In genomic region chr11:61143564-61144469, GRCm38 (mm10) we compare ENCODE assay signal across 7 mouse cellular contexts. TPM values are rescaled to one million over a fixed set of nuclear protein-coding genes. Genes with fewer than 3 reads are reported as not detected.
A peak's percentile ranks its signal among the peaks of the same experiment; 100 is the strongest.
DNase-seq lines count a peak whose midpoint lies in the region; ATAC-seq and TF ChIP-seq lines count a peak whose summit lies in the region.

No protein-coding gene starts in this region.

- no peak overlapping the region for H3K27ac ChIP-seq in midbrain, embryonic 11.5 days (ENCODE audit: low read depth, low read length)
- no peak overlapping the region for H3K27ac ChIP-seq in midbrain, postnatal 0 days (ENCODE audit: low read depth, low read length)
- no peak overlapping the region for H3K27ac ChIP-seq in forebrain, embryonic 13.5 days

- 75% methylated on average over 7 of the region's 7 CpGs for WGBS in midbrain, embryonic 11.5 days
- WGBS in midbrain, postnatal 0 days = 72% methylated on average over 7 of the region's 7 CpGs
- 77% methylated on average over 7 of the region's 7 CpGs for WGBS in forebrain, embryonic 13.5 days

- H3K4me1 ChIP-seq in midbrain, embryonic 11.5 days (ENCODE audit: control insufficient read depth, insufficient read depth, low read length) = no peaks in the 10 kb centered on the region; the same call in 1 of the 2 replicates
- peaks cover 6% of the 10 kb centered on the region; the same call in 1 of the 2 replicates for H3K4me1 ChIP-seq in midbrain, postnatal 0 days (ENCODE audit: insufficient read depth, low read length)
- H3K4me1 ChIP-seq in forebrain, embryonic 13.5 days = peaks cover 11% of the 10 kb centered on the region

- peak; percentile 62 for DNase-seq in midbrain, embryonic 11.5 days (ENCODE audit: low spot score, missing footprints)
- DNase-seq in midbrain, postnatal 0 days (ENCODE audit: low spot score) = no peak
- peak; percentile 64 for DNase-seq in ZHBTc4 (ENCODE audit: low read depth, low spot score)
- peak; percentile 37 for DNase-seq in lung, postnatal 25 days (ENCODE audit: low spot score)
- peak; percentile 33 to 36 for DNase-seq in thymus, postnatal 36 days
- no peak for DNase-seq in cerebellum, postnatal 36 days

- H3K36me3 ChIP-seq in midbrain, embryonic 11.5 days (ENCODE audit: control insufficient read depth, insufficient read depth, low read length) = no peaks in the 10 kb centered on the region
- H3K36me3 ChIP-seq in midbrain, postnatal 0 days (ENCODE audit: insufficient read depth, low read length) = no peaks in the 10 kb centered on the region
- H3K36me3 ChIP-seq in forebrain, embryonic 13.5 days (ENCODE audit: poor library complexity, severe bottlenecking) = no peaks in the 10 kb centered on the region

- no peak overlapping the region for H3K4me2 ChIP-seq in midbrain, embryonic 11.5 days
- no peak overlapping the region for H3K4me2 ChIP-seq in midbrain, postnatal 0 days (ENCODE audit: low read depth, low read length, poor library complexity, severe bottlenecking)
- no peak overlapping the region for H3K4me2 ChIP-seq in forebrain, embryonic 13.5 days

- H3K9ac ChIP-seq in midbrain, embryonic 11.5 days (ENCODE audit: low read length) = no peak overlapping the region
- H3K9ac ChIP-seq in midbrain, postnatal 0 days (replicated peaks; ENCODE audit: low read length, poor library complexity, severe bottlenecking) = no peak overlapping the region
- H3K9ac ChIP-seq in forebrain, embryonic 13.5 days = no peak overlapping the region

- no peaks in the 10 kb centered on the region for H3K9me3 ChIP-seq in midbrain, embryonic 11.5 days (ENCODE audit: control insufficient read depth, low read length)
- no peaks in the 10 kb centered on the region for H3K9me3 ChIP-seq in midbrain, postnatal 0 days (ENCODE audit: low read length)
- no peaks in the 10 kb centered on the region for H3K9me3 ChIP-seq in forebrain, embryonic 13.5 days (replicated peaks)

- no peak for ATAC-seq in midbrain, embryonic 11.5 days (ENCODE audit: low FRiP score)
- no peak for ATAC-seq in midbrain, postnatal 0 days (ENCODE audit: low FRiP score)
- ATAC-seq in forebrain, embryonic 13.5 days = no peak

- no peaks in the 10 kb centered on the region; the same call in 1 of the 2 replicates for H3K27me3 ChIP-seq in midbrain, embryonic 11.5 days (ENCODE audit: control insufficient read depth, insufficient read depth, low read length)
- no peaks in the 10 kb centered on the region for H3K27me3 ChIP-seq in midbrain, postnatal 0 days (ENCODE audit: insufficient read depth, low read length)
- H3K27me3 ChIP-seq in forebrain, embryonic 13.5 days = peaks cover 23% of the 10 kb centered on the region; the same call in 1 of the 2 replicates

- TF ChIP-seq CTCF in midbrain, postnatal 0 days (IDR thresholded peaks at IDR 0.05) = no peak

- H3K4me3 ChIP-seq in midbrain, embryonic 11.5 days (ENCODE audit: low read depth, low read length) = no peak overlapping the region
- no peak overlapping the region for H3K4me3 ChIP-seq in midbrain, postnatal 0 days (ENCODE audit: low read depth, low read length)
- no peak overlapping the region for H3K4me3 ChIP-seq in forebrain, embryonic 13.5 days

RNA-seq across cellular contexts. Expression of gene Tnfrsf13b, which starts 17.3 kb away (rescaled TPM):
- polyA plus RNA-seq in midbrain, embryonic 11.5 days (2014; fragmentation: Nextera tagmentation; extraction: Ambion mirVana) = 1.1 and 1.4 TPM in 2 replicates
- total RNA-seq in midbrain, postnatal 0 days (2014; rRNA removed) = 1.6 and 2.2 TPM in 2 replicates
- polyA plus RNA-seq in midbrain, postnatal 0 days (2015; fragmentation: Nextera tagmentation; extraction: Ambion mirVana) = 1.4 TPM in 2 replicates
- 0.48 and 0.63 TPM in 2 replicates for polyA plus RNA-seq in forebrain, embryonic 13.5 days (2015; fragmentation: Nextera tagmentation; extraction: Ambion mirVana)

RNA-seq across cellular contexts. Expression of gene Usp22, which starts 31.0 kb away (rescaled TPM):
- 284 and 292 TPM in 2 replicates for polyA plus RNA-seq in midbrain, embryonic 11.5 days (2014; fragmentation: Nextera tagmentation; extraction: Ambion mirVana)
- 637 and 644 TPM in 2 replicates for total RNA-seq in midbrain, postnatal 0 days (2014; rRNA removed)
- 340 and 355 TPM in 2 replicates for polyA plus RNA-seq in midbrain, postnatal 0 days (2015; fragmentation: Nextera tagmentation; extraction: Ambion mirVana)
- polyA plus RNA-seq in forebrain, embryonic 13.5 days (2015; fragmentation: Nextera tagmentation; extraction: Ambion mirVana) = 272 and 304 TPM in 2 replicates

Comparison
In these comparisons a context has a peak if more than half of its experiments do, and no peak if none do; other contexts are left out.
1. DNase-seq: peak in midbrain, embryonic 11.5 days (single experiment), ZHBTc4 (single experiment), lung, postnatal 25 days (single experiment) and thymus, postnatal 36 days (2 of 2); none in midbrain, postnatal 0 days (single experiment) and cerebellum, postnatal 36 days (0 of 2).